Mouse (Mus musculus) CD4-positive, CD25-positive, alpha-beta regulatory T cell, adult 2 months (primary cell): ENCODE measurements at regions not wholly inside any gene's neighbourhood (a gene's known extent, or its start where the extent isn't known, plus 50 kb on each side); places are given as distances from the start of the nearest gene placed in this dataset.
A peak's percentile ranks its signal among the peaks of the same experiment; 100 is the strongest.

Experiments used
- DNase-seq: peaks from one replicate; pipeline ENCODE4 v3.0.0-alpha.2; 2012; ENCODE audit warnings: low read depth, low spot score

DNA sequence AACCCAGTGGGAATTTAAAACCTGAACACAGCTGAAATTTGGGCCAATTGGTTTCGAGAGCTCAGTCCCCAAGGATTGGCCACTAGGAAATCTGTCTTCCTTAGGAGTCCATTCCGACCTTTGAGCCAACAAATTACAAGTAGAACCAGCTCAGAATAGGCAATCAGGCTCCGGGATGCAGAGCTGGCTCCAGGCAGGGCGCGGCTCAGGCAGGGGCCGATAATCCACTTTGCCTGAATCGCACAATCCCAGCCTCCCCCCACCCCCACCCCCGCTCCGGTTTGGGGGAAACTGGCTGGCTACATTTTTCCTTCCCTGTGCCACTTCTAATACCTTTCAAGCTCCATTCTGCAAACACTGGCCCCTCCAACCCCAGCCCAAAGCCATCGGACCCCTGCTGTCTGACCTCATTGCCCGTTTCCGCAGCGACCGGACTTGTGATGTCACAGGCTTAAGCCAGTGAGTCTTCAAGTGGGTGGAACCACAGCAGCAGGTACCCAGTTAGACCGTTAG, 150.5 kb upstream of the Sdk2 start:
- DNase-seq = no peak

DNA sequence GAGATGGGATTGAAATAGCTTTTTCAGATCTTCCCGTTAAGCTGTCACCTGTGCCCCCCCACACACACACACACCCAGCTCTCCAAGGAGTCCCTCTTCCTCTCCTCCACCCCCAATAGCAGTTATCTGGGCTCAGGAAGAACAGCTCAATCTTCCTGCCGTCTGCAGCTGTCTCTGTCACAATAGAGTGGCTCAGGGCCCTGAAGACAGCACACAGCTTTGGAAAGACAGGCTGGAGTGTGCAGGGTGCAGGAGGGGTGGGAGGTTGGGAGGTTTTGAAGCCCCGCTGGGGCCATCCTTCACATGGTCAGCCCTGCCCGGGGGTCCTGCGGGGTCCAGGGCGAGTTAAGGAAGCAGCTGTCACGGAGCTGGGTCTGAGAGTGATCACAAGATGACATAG, 149.6 kb upstream of the Sdk2 start:
- no peak for DNase-seq

DNA sequence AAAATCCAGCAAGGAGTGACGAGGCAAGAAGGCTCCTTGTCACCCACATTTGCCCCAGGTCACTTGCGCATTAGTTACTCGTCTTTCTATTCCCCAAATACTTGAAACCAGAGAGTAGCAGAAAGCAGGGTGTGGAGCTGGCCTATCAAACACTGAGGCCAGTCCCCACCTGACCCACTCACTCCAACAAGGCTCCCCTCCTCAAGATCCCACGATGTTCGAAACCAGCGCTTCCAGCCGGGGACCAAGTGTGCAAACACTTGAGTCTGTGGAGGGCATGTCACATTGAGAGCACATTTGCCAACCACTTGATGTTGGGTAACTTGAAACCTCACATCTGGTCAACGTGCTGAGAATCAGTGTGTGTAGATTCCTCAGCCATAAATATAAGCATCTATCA, 148.4 kb upstream of the Sdk2 start:
- no peak for DNase-seq

DNA sequence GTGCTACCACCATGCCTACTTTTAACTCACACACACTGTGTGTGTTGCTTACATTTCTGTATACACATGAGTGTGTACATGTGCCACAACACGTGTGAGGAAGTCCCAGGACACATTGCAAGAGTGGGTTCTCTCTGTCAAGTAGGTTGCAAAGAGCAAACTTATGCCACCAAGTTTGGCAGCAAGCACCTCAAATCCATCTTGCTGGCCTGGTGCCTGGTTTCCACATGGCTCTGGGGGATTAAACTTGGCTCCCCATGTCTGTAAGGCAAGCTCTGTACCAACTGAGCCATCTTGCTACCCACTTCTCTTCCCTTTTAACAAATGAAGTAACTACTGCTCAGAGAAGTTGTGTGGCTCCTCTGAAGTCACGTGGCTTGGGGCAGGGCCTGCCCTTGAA, 145.3 kb upstream of the Sdk2 start:
- DNase-seq = no peak

DNA sequence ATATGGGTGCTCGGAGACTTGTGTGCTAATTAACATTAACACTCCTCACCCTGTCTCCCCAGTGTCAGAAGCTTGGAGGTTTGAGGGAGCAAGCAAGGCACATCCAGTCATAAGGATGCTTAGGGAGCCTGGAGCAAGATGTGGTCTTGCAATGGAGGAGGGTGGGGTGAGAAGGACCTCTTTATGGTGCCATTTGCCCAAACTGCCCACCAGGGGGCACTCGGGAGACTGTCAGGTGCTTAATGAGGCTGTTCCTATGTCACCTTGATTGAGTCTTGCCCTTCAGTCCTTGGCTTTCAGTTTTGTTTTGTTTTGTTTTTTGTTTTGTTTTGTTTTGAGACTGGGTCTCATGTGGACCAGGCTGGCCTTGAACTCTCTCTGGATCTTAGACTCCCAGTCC, 138.3 kb upstream of the Sdk2 start:
- peak; percentile 82 for DNase-seq

DNA sequence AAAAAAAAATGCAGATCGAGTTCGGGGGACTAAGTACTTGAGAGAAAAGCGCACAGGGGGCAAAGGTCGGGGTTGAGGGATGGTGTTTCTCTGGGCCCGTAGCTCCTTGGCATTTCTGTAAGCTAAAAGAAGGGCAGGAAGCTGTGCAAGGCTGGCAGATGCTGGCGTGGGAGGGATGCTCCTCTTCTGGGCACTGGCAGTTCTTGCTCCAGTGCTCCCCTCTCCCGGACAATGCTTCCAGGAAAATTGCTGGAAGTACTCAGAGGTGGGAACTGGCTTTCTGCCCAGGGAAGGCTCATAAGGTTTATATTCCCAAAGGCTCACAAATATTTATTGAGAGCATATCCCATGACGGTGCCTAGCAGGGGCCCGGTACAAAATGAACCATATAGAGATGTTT, 136.6 kb upstream of the Sdk2 start:
- DNase-seq = no peak

DNA sequence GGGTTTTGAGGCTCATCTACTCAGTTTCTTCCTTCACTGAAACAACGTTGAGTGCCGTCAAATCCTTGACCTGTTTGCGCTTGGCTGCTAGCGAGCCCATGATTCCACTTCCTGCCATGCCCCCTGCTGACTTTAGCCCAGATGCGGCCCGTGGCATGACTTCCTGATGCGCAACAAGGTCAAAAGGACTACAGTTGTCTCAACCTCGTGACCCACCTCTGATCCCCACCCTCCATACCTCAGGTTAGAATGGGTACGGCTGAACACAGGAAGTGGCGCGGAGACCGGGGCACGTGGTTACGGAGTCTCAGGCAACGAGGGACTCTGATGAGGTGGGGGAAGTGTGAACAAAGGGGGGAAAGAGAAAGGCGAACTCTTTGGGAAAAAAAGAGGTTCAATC, 135.6 kb upstream of the Sdk2 start:
- no peak for DNase-seq

DNA sequence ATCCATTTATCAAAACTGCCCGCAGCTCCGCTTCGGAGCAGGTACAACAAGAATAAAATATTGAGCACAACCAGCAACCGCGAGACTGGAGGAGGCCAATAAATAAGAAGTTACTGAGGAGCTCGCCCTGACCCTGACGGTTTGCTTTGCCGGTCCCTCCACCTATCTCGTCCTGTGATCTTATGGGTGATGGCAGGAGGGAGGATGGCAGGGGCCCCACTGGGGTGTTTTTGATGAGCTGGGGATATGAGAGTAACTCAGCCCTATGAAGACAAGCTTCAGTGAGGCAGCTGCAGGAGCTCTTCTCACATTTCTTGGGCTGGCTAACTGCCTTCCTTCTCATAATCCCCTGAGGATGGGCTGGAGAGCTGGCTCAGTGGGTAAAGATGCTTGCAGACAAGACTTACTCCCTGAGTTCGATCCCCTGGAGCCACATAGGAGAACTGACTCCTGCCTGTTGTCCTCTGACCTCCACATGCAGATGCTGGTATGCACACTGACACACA, 132.3 kb upstream of the Sdk2 start:
- DNase-seq = no peak

DNA sequence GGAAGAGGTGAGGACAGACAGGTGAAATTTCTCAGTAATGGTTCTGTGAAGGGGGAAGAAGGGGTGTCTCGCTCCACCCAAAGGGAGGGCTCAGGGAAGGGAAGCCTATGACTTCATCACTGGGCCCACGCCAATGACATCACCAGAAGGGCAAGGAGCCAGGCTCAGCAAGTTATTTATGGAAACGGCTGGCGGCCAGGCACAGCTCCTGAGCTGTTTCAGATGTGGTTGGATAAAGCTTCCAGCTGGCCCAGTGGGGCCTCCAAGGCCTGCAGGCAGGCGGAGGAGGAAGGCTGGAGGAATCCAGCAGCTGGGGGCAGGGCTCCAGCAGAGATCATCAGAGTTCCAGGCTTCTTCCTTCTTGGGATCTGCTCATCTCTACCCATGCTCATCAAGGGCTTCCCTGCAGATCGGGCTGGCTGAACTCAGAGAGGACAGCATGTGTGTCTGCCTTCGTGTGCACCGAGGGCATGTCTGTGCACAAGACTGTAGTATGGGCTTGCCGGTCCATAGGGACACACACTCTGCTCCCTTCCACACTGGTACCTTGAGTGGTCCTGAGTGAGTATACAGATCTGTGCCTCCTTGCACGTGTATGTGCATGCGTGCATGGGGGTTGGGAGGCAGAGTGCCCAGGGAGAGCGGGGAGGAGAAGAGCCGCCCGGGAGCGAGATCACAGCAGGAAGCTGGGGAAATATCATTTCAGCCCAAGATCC, 131.6 kb upstream of the Sdk2 start:
- no peak for DNase-seq

DNA sequence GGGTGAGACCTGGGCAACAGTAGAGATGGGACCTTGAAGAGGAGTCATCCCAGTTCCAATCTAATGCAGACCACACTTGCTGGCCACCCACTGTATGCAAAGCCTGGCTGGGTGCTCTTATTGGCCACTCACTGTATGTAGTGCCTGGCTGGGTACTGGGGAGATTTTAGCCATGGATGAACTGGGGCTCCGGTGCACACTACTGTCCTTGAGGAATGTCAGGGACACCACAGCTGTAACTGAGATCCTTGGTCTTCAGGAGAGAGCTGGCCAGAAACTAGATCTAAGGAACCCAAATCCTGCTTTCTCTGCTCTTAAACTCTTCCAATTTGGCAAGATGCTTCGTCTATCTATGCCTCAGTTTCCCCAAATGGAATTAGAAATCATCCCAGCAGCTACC, 128.4 kb upstream of the Sdk2 start:
- no peak for DNase-seq

DNA sequence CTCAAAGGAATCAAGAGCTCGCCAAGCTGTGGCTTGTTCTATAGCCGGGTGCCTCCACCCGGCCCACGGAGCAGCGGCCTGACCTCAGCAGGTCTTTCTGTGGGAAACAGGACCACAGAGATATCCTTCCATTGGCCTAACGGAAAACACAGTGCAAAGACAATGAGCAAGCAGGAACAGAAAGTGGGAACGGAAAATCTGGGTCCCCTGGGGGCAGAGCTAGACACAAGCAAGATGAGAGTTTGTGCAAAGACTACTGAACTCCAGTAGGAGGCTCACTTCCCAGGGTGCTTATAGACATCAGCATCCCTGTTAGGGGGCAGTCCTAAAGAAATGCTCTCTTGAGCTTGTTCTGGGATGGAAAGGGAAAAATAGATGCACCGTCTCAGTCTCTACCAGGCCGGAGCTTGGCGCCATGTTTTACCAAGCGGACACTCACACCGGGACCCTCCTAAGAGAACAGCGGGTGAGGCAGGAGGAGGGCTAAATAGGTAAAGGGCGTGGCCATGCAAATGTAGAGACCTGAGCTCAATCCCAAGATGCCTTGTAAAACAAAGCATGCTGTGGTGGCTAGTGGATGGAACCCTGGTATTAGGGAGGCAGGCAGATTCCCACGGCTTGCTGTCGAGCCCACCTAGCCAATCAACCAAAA, 127.3 kb upstream of the Sdk2 start:
- no peak for DNase-seq

DNA sequence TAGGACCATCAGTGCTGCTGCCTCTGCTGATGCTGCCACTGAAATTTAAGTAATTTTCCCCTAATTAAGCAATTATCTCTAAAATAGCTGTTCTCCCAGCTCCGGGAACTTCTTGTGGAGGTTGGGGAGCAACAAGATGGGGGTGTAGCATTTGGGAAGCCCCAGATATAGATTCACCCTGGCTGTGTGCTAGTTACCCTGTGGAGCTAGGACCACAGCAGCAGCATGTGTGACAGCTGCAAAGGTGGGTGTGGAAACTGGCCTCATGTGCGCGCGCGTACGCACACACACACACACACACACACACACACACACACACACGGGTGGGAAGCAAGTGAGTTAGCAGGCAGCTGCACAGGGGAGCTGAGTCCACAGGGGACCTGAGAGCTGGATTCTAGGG, 126.2 kb upstream of the Sdk2 start:
- DNase-seq = no peak

DNA sequence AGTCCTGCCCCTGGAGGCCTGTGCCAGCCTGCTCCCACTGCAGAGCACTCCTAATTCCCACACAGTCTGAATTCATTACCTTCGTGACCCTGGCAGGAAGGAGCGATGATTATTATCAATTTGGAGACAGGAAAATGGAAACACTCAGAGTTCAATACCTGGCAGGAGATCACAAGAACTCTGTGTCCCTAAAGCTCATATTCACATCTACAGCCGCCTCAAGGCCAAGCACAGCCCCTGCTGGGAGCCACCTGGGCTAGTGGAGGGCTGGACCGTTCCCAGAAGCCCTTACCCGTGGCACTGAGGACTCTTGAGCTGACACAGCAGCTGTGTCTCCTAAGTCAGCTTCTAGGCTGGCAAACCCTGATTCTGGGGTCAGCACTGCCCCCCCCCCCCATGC, 124.8 kb upstream of the Sdk2 start:
- DNase-seq = no peak

DNA sequence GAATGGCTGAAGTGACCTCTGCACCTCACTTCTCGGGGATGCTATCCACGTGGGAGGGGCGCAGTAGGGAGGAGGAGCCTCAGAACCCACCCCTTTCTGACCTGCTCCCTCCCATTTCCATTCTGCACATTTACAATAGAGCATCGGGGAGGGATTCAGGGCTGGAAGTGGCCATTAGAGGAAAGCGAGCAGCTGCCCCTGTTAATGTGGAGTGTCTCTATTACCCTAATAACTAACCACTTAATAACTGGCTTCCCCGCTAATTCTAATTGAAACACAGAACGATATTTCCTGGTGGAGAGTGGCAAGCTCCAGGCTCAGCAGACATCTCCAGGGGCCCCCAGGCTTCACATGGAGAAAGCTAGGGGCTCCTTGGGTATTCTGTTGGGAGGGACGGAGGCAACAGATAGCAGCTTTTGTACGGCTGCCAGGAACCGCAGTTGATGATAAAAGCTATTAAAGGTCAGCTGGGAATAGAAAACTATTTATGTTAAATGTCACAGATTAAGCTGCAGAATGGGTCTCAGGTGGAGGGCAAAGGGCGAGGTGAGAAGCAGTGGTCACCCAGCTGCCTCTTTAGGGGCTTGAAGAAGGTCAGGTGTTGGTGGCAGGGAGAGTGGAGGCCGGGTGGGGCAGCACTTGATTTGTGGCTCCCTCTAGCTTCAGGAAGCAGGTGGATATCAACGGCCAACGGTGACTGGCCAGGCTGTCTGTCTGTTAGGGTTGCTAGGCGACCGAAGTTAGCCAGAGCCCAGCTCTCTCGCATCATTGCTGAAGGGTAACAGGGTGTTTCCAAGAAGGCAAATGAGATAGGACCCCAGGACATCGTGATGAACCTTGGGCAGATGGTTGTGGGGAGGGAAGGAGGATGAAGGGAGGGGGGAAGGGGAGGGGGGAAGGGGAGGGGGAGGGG, 118.4 kb upstream of the Sdk2 start:
- peak; percentile 7 for DNase-seq

DNA sequence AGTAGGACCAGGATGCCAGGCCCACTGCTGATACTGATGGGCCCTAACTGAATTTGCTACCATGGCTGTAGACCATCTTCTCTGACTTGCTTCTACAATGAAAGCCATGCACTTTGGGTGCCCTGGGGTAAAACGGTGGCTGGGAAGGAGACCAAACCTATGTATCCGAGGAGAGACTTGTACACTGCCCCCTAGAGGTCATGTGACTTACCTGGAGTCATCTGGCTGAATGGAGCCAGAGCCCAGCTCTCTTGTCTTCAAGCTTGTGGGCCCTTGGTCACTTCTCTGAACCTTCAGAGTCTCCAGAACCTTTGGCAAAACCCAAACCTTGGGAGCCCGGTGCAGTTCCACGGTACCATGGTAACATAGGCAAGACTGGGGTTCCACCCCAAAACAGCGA, 117.6 kb upstream of the Sdk2 start:
- DNase-seq = peak; percentile 27

DNA sequence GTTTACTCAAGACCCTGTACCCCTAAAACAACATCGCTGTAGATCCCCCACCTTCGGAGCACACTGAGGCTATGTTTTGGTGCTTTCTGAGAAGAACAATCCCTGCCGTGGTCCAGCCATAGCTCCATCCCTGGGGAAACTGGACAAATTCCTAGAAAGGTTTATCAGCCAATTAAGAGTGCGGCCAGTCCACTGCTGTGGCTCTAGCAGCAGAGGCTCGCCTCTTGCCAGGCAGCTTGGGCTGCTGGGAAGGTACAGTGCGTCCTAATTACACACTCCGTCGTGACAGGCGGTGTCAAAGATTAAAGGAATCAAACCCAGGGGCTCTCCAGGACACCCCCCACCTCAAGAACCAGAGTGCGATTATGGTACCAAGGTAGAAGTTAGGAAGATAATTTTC, 116.4 kb upstream of the Sdk2 start:
- no peak for DNase-seq

DNA sequence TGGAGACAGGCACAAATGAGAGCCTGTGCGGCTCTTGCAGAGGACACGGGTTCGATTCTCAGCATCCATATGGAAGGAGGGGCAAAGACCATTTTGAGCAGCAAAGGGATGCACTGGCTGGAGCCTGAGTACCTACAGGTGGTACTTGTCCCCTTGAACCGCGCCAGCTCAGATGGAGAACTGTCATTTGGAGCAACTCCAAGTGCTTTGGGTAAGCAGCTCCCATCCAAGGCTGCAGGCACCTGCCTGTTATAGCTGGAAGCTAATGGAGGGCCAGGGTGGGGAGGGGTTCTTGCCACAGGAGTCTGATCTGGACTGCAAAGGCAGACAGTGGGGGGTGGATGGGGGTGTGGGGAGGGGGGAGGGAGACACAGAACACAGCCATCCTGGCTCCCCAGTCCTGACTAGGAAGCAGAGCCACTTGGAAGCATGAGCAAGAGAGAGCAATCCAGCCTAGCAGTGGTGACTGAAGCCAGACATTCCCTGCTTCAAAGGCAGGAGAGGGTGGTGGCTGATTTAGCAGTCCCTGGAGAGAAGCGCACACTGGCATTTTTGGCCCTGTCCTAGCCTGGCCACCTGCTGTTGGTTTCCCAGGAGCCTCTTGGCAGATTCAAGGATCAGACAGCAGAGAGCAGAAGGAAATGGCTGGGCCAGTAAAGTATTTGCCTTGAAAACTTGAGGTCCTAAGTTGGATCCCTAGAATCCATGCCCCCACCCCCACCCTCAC, 112.1 kb upstream of the Sdk2 start:
- no peak for DNase-seq

DNA sequence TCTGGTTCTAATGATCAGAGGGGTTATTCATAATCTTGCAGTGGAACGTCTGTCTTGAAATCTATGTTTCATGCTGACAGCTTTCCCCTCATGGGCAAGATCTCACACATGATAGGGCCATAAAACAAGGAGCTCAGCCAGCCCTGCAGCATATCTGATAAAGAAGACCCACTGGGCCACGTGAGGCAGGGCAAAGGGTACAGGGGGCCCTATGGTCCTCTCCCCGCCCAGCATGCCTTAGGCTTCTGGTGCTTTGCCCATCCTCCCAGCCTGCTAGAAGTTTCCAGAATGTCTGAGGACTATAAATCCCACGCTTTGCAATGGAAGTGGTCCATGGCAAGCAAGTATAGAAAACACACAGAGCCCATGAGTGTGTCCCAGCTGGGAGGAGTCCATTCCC, 110.9 kb upstream of the Sdk2 start:
- DNase-seq = no peak

DNA sequence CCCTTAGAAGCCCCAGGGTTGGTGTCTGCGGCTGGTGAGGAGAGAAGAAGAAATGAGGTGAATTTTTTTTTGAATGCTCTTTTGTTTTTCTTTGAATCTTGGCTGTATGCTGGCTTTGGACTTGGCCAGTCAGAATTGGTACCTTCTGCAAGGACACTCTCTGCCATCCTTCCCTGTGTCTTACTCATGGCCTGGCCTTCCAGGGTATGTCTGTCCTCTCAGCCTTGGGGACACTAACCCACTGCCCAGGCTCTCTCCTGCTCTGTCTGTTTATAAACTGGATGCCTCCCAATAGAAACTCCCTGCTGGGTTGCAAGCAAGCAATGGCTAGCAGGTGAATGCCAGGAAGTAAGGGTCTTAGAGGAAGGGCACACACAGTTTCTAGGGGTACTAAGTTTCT, 110.4 kb upstream of the Sdk2 start:
- no peak for DNase-seq

DNA sequence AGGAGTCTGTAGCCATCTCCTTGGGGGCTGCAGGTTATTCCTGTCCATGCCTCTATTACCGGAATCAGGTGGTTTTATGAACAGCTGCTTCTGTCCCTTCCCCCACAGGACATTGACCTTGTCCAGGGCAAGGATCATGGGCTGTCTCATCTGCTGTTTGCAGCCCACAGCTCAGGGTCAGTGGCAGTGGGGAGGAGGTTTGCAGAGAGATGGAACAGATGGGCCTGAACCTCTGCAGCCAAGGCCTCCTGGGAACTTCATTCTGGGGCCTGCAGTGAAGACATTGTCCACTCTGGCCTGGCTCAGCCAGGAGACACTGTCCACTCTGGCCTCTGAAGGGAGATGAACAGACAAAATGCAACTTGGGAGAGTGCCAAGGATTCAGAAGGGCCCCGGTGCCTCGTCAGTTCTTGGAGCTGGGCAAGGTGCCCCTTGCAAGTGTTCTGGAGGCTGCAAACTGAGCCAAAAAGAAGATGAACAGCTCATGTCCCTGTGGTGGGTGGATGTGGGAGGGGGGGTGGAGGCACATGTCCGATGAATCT, 109.9 kb upstream of the Sdk2 start:
- DNase-seq = no peak

DNA sequence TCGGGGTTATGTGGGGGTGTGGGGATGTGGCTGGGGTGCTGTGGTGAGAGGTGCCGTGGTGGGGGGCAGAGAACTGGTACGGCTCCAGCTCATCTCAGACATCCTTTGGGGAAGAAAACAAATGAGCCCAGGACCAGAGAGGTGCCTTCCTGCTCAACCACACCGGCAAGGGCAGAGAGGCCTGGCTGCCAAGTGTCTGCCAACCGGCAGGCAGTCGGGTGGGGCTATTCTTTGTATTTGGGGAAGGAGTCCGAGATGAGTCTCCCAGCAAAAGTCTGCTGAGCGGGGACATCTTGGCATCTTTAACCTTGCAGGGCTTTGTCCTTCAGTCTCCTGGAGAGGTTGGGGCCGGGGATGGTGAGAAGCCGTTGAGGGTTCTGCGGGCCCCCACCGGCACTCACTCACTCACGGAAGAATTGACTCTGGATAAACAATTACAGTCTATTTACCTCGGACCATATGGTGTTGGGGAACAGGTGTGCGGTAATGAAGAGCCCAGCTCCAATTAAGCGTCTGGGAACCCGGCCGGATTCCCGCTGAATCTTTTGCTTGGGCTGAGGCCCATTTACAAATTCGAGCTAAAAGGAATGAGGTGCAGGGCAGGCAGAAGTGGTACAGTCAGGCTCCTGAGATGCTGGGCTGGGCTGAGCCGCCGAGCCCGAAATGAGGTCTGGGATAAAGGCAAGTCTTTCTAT, 108.7 kb upstream of the Sdk2 start:
- DNase-seq = no peak
